Mouse (Mus musculus) liver, embryonic 14.5 days (tissue): Measurements from ENCODE around the gene Ddost.

Experiments used
- CTCF ChIP-seq: IDR thresholded peaks from 2 replicates; pipeline ENCODE4 v1.5.1; 2016; ENCODE audit warnings: antibody characterized with exemption, low read depth, control low read depth
- EP300 ChIP-seq: IDR thresholded peaks from 2 replicates; pipeline ENCODE4 v1.6.1; 2016; ENCODE audit warnings: antibody characterized with exemption, low read depth

DNA sequence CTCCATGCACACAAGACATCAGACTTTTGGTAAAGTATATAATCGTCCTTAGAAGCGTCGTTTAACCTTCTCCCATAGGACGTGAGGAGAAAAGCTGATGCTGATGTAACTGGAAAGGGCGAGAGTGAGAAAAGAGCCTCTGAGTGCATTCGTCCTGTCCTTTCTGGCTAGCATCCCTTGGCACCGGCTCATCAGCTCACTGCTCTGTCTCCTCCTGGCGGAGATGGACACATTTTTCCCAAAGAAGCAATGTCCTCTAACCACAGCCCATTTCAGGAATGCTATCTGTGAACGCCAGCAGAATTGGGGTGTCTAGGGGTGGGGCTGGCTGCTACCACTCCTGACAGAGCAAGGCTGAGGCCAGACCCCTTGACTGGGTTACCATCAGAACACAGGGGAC lies 27.1 kb downstream of the Ddost start:
- TF ChIP-seq EP300 (no peak), CTCF (no peak)
